Mouse (Mus musculus): Measurements from ENCODE around the gene Zfp667.
"Not testable (repeated sequence)": the region's sequence is repeated elsewhere in the genome, so short reads cannot be mapped to it uniquely, and the experiment has no call there.

Gene Zfp667

GRCm38 (mm10) chr7:6285842-6286705 is at the start of gene Zfp667:
Gene Zfp667, plus strand, starts transcription at chr7:6286579.
- DNase-seq: peak; percentile 100

- no peak for DNase-seq
Measured at GRCm38 (mm10) chr7:6239787-6240186, 46.6 kb upstream of the Zfp667 start.

GRCm38 (mm10) chr7:6240841-6241425 is 45.4 kb upstream of the Zfp667 start:
- DNase-seq: peak; percentile 65

- no peak for DNase-seq
Measured at GRCm38 (mm10) chr7:6244361-6245292, 41.8 kb upstream of the Zfp667 start.

- DNase-seq: no peak
Measured at GRCm38 (mm10) chr7:6252410-6252809, 34.0 kb upstream of the Zfp667 start, which contains the start of gene Epp13. Gene Epp13, plus strand, starts transcription at chr7:6252710.

- DNase-seq: no peak
Measured at GRCm38 (mm10) chr7:6254451-6254850, 31.9 kb upstream of the Zfp667 start.

- no peak for DNase-seq
Measured at GRCm38 (mm10) chr7:6257386-6257785, 29.0 kb upstream of the Zfp667 start.

- no peak for DNase-seq
Measured at GRCm38 (mm10) chr7:6258232-6259220, 27.9 kb upstream of the Zfp667 start.

- not testable (repeated sequence) for DNase-seq
Measured at GRCm38 (mm10) chr7:6260004-6260403, 26.4 kb upstream of the Zfp667 start.

- DNase-seq: no peak
Measured at GRCm38 (mm10) chr7:6262120-6262519, 24.3 kb upstream of the Zfp667 start.

- no peak for DNase-seq
Measured at GRCm38 (mm10) chr7:6262984-6263383, 23.4 kb upstream of the Zfp667 start.

- peak; percentile 74 for DNase-seq
Measured at GRCm38 (mm10) chr7:6265695-6266094, 20.7 kb upstream of the Zfp667 start.

- no peak for DNase-seq
Measured at GRCm38 (mm10) chr7:6277906-6278305, 8.5 kb upstream of the Zfp667 start.

- DNase-seq: peak; percentile 88
Measured at GRCm38 (mm10) chr7:6282749-6283148, 3.6 kb upstream of the Zfp667 start.

- DNase-seq: peak; percentile 86
Measured at GRCm38 (mm10) chr7:6283451-6284075, 2.8 kb upstream of the Zfp667 start.

GRCm38 (mm10) chr7:6284442-6285012 is 1.9 kb upstream of the Zfp667 start:
- DNase-seq: peak; percentile 8

GRCm38 (mm10) chr7:6285366-6285765 is 1.0 kb upstream of the Zfp667 start:
- no peak for DNase-seq

GRCm38 (mm10) chr7:6286921-6287531 is 647 bp downstream of the Zfp667 start:
- peak; percentile 45 for DNase-seq

GRCm38 (mm10) chr7:6291121-6291520 is 4.7 kb downstream of the Zfp667 start:
- DNase-seq: not testable (repeated sequence)

GRCm38 (mm10) chr7:6300796-6301195 is 14.4 kb downstream of the Zfp667 start:
- DNase-seq: not testable (repeated sequence)
